Mouse (Mus musculus): ENCODE measurements around the gene Fibin. TPM values are rescaled to one million over a fixed set of nuclear protein-coding genes. Genes with fewer than 3 reads are reported as not detected.
A peak's percentile ranks its signal among the peaks of the same experiment; 100 is the strongest.

The Fibin gene
- polyA plus RNA-seq, 1 experiment: 5.0 TPM

GRCm38 (mm10) chr2:110328953-110329352, 34.0 kb downstream of the Fibin start:
- no peak overlapping the region for H3K27ac ChIP-seq (ENCODE audit: insufficient read depth, low read length)
- no peaks in the 10 kb centered on the region for H3K27me3 ChIP-seq (ENCODE audit: control insufficient read depth, insufficient read depth, low read length)
- DNase-seq: no peak
- TF ChIP-seq CTCF (IDR thresholded peaks at IDR 0.05; ENCODE audit: borderline replicate concordance, insufficient read depth, low read depth, low read length): no peak
- no peak for TF ChIP-seq POLR2A (IDR thresholded peaks at IDR 0.05; ENCODE audit: borderline replicate concordance, insufficient read depth, low read length)
- H3K4me3 ChIP-seq (replicated peaks; ENCODE audit: insufficient read depth, low read depth, low read length): no peak overlapping the region
- H3K4me1 ChIP-seq (ENCODE audit: control insufficient read depth, insufficient read depth, low read length): no peaks in the 10 kb centered on the region

GRCm38 (mm10) chr2:110319949-110320348, 43.0 kb downstream of the Fibin start:
- WGBS: 49% methylated on average over 4 of the region's 4 CpGs
- DNase-seq: no peak
- H3K4me1 ChIP-seq (ENCODE audit: control insufficient read depth, insufficient read depth, low read length): no peaks in the 10 kb centered on the region
- no peaks in the 10 kb centered on the region for H3K27me3 ChIP-seq (ENCODE audit: control insufficient read depth, insufficient read depth, low read length)
- H3K4me3 ChIP-seq (replicated peaks; ENCODE audit: insufficient read depth, low read depth, low read length): no peak overlapping the region
- no peak overlapping the region for H3K27ac ChIP-seq (ENCODE audit: insufficient read depth, low read length)
- TF ChIP-seq CTCF (IDR thresholded peaks at IDR 0.05; ENCODE audit: borderline replicate concordance, insufficient read depth, low read depth, low read length): no peak
- no peak for TF ChIP-seq POLR2A (IDR thresholded peaks at IDR 0.05; ENCODE audit: borderline replicate concordance, insufficient read depth, low read length)

- Histone ChIP-seq H3K4me3 (replicated peaks; ENCODE audit: insufficient read depth, low read depth, low read length) (no peak overlapping the region), H3K27me3 (ENCODE audit: control insufficient read depth, insufficient read depth, low read length) (no peaks in the 10 kb centered on the region), H3K4me1 (ENCODE audit: control insufficient read depth, insufficient read depth, low read length) (no peaks in the 10 kb centered on the region), H3K27ac (ENCODE audit: insufficient read depth, low read length) (no peak overlapping the region)
- DNase-seq: no peak
- TF ChIP-seq POLR2A (IDR thresholded peaks at IDR 0.05; ENCODE audit: borderline replicate concordance, insufficient read depth, low read length) (no peak), CTCF (IDR thresholded peaks at IDR 0.05; ENCODE audit: borderline replicate concordance, insufficient read depth, low read depth, low read length) (no peak)
- WGBS: 85% methylated on average over 1 of the region's 1 CpGs
Measured at GRCm38 (mm10) chr2:110319266-110319665, 43.7 kb downstream of the Fibin start.

GRCm38 (mm10) chr2:110318719-110319118, 44.3 kb downstream of the Fibin start:
- Histone ChIP-seq H3K27me3 (ENCODE audit: control insufficient read depth, insufficient read depth, low read length) (no peaks in the 10 kb centered on the region), H3K4me3 (replicated peaks; ENCODE audit: insufficient read depth, low read depth, low read length) (no peak overlapping the region), H3K27ac (ENCODE audit: insufficient read depth, low read length) (no peak overlapping the region), H3K4me1 (ENCODE audit: control insufficient read depth, insufficient read depth, low read length) (no peaks in the 10 kb centered on the region)
- TF ChIP-seq CTCF (IDR thresholded peaks at IDR 0.05; ENCODE audit: borderline replicate concordance, insufficient read depth, low read depth, low read length) (no peak), POLR2A (IDR thresholded peaks at IDR 0.05; ENCODE audit: borderline replicate concordance, insufficient read depth, low read length) (no peak)
- WGBS: 93% methylated on average over 1 of the region's 1 CpGs
- DNase-seq: no peak

- H3K27ac ChIP-seq (ENCODE audit: insufficient read depth, low read length): no peak overlapping the region
- WGBS: 27% methylated on average over 3 of the region's 3 CpGs
- DNase-seq: no peak
- TF ChIP-seq CTCF (IDR thresholded peaks at IDR 0.05; ENCODE audit: borderline replicate concordance, insufficient read depth, low read depth, low read length): no peak
- TF ChIP-seq POLR2A (IDR thresholded peaks at IDR 0.05; ENCODE audit: borderline replicate concordance, insufficient read depth, low read length): no peak
- no peak overlapping the region for H3K4me3 ChIP-seq (replicated peaks; ENCODE audit: insufficient read depth, low read depth, low read length)
- H3K4me1 ChIP-seq (ENCODE audit: control insufficient read depth, insufficient read depth, low read length): no peaks in the 10 kb centered on the region
- no peaks in the 10 kb centered on the region for H3K27me3 ChIP-seq (ENCODE audit: control insufficient read depth, insufficient read depth, low read length)
Measured at GRCm38 (mm10) chr2:110316116-110316883, 46.7 kb downstream of the Fibin start.

- TF ChIP-seq POLR2A (IDR thresholded peaks at IDR 0.05; ENCODE audit: borderline replicate concordance, insufficient read depth, low read length) (no peak), CTCF (IDR thresholded peaks at IDR 0.05; ENCODE audit: borderline replicate concordance, insufficient read depth, low read depth, low read length) (no peak)
- Histone ChIP-seq H3K27ac (ENCODE audit: insufficient read depth, low read length) (no peak within 1 kb of the TSS; the same call in 1 of the 2 replicates), H3K27me3 (ENCODE audit: control insufficient read depth, insufficient read depth, low read length) (no peaks in the 10 kb centered on the region), H3K4me1 (ENCODE audit: control insufficient read depth, insufficient read depth, low read length) (no peaks in the 10 kb centered on the region), H3K4me3 (replicated peaks; ENCODE audit: insufficient read depth, low read depth, low read length) (no peak within 1 kb of the TSS)
- WGBS: 45% methylated on average over 6 of the region's 6 CpGs
- DNase-seq: peak; percentile 10 to 24
Measured at GRCm38 (mm10) chr2:110314509-110315155, 48.4 kb downstream of the Fibin start, which contains the start of gene Bbox1. Gene Bbox1, minus strand, starts transcription at chr2:110314560.

GRCm38 (mm10) chr2:110314074-110314473, 48.9 kb downstream of the Fibin start:
- Histone ChIP-seq H3K4me3 (replicated peaks; ENCODE audit: insufficient read depth, low read depth, low read length) (no peak overlapping the region), H3K27me3 (ENCODE audit: control insufficient read depth, insufficient read depth, low read length) (no peaks in the 10 kb centered on the region), H3K27ac (ENCODE audit: insufficient read depth, low read length) (no peak overlapping the region; the same call in 1 of the 2 replicates), H3K4me1 (ENCODE audit: control insufficient read depth, insufficient read depth, low read length) (no peaks in the 10 kb centered on the region)
- TF ChIP-seq POLR2A (IDR thresholded peaks at IDR 0.05; ENCODE audit: borderline replicate concordance, insufficient read depth, low read length) (no peak), CTCF (IDR thresholded peaks at IDR 0.05; ENCODE audit: borderline replicate concordance, insufficient read depth, low read depth, low read length) (no peak)
- DNase-seq: no peak
- 91% methylated on average over 5 of the region's 5 CpGs for WGBS
